Mouse (Mus musculus) thymus, postnatal 10 days (tissue): ENCODE results near the gene Pid1.

Experiments
- DNase-seq, 2 experiments: peaks; one replicate each; pipeline ENCODE4 v3.0.0; 2021; ENCODE audit warnings: low spot score in 2 of 2

Pid1 gene

GRCm38 (mm10) chr1:84177696-84178095 lies 186.3 kb downstream of the Pid1 start:
- no peak for DNase-seq

DNA sequence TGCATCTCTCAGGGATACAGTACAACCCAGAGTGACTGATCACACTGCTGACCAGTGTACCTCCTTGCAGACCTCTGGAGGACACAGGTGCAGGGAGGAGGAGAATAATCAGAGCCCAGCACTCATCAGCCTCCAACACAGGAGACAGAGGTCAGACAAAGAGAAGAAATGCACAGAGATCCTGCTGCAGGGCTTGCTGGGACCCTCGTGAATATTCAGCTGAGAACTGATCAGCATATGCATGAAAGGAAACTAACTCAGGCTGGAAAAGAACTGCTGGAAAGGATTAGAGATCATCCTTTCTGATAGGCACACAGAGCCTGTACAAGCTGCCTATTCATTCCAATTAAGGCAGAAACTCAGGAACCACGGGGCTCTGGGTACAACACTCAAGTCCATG lies 186.9 kb downstream of the Pid1 start:
- no peak for DNase-seq

GRCm38 (mm10) chr1:84172941-84173340 lies 191.0 kb downstream of the Pid1 start:
- no peak for DNase-seq

- DNase-seq, result no peak
Measured at GRCm38 (mm10) chr1:84157790-84158189, 206.2 kb downstream of the Pid1 start.

GRCm38 (mm10) chr1:84155585-84155930 lies 208.4 kb downstream of the Pid1 start:
- DNase-seq, result no peak

- no peak for DNase-seq
Measured at GRCm38 (mm10) chr1:84154725-84155584, 209.0 kb downstream of the Pid1 start.

DNA sequence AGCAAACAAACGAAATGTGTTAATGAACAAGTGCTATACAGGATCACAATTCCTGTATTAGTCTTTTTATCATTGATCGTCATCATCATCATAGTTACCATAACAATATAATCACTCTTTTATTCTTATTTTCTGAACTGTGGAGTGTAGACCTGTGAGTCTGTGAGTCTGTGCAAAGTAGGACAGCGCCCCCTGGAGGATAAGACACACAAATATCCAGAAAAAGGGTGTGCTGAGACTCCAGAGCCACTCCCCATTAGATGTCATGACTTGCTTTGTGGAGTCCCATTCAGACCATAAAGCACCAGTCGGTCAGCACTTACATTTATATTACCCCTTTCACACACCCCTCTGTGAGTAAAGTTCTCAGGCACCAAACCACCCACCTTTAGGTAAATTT lies 210.0 kb downstream of the Pid1 start:
- DNase-seq, result no peak

- no peak for DNase-seq
Measured at GRCm38 (mm10) chr1:84141561-84141960, 222.4 kb downstream of the Pid1 start.

- no peak for DNase-seq
Measured at GRCm38 (mm10) chr1:84132451-84132850, 231.5 kb downstream of the Pid1 start.

GRCm38 (mm10) chr1:84131799-84132198 lies 232.2 kb downstream of the Pid1 start:
- no peak for DNase-seq

DNA sequence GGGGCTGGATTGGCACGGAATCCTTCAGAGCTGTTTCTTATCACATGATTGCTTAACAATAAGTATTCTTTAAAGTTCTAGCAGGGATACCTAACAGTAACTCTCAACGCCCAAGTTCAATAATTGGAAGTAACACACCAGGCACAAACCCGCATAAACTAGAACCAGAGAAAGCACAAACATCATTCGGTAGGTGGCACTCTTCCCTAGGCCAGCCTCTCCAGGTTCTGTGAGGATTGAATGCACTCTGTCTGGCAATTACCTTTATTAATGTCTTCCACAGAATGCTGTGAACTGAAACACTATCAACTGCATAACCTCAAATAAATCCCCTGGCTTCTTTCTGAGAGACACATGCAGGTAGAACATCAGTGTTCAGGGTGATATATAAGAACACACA lies 235.5 kb downstream of the Pid1 start:
- DNase-seq, result no peak

DNA sequence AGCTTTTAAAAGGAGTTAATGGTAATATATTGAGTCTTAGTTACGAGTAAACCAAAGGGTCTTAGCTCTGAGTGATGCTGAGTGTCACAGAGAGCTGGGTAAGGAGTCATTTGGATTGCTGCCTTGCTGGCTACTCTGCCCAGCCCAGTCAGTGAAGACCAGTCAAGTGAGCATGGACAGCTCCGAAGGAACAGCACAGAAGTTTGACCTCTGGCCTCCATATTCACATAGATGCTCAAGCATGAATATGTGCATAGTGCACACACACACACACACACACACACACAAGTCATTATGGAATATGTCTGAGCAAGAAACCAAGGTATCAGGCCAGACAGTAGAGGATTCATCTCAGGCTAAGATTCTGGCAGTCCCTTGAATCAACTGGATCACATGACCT lies 244.7 kb downstream of the Pid1 start:
- no peak for DNase-seq

- DNase-seq, result no peak
Measured at GRCm38 (mm10) chr1:84106756-84107155, 257.2 kb downstream of the Pid1 start.

DNA sequence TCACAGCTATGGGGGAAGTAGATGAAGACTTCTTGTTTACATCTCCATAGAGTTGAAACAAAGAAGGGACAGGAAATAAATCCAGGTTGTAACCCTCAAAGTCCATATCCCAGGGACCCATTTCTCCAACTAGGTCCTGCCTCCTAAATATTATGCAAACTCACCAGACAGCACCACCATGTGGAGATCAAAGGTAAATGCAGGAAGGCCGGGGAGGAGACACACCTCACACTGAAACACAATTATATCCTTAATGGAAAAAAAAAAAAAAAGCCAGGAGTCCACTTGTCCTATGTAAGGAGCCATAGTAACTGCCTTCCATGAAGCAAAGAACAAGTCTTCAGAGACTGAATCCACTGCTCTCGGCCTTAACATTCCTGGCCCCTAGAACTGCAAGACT lies 261.9 kb downstream of the Pid1 start:
- DNase-seq, result no peak

DNA sequence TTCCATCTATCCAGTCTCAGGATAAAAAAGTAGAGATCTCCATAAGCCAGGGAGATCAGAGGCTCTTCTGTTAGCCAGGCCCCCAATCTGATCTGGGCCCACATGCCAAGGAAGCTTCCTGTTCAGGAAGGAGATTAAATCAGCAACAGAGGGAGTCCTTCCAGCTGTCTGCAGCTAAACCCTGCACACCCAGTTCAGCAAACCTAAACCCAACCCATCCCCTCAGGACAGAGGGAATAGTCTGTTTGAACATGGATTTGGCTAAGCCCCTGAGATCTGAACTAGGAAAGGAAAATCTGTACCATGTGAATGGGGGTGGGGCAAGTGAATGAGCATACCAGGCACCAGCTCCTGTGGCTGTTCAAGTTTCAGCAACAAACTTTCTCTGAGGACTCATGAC lies 266.6 kb downstream of the Pid1 start:
- no peak for DNase-seq

GRCm38 (mm10) chr1:84093291-84093690 lies 270.7 kb downstream of the Pid1 start:
- no peak for DNase-seq

- DNase-seq, result no peak
Measured at GRCm38 (mm10) chr1:84089664-84090063, 274.3 kb downstream of the Pid1 start.

- DNase-seq, result no peak
Measured at GRCm38 (mm10) chr1:84087957-84088356, 276.0 kb downstream of the Pid1 start.

GRCm38 (mm10) chr1:84087325-84087724 lies 276.7 kb downstream of the Pid1 start:
- no peak for DNase-seq

DNA sequence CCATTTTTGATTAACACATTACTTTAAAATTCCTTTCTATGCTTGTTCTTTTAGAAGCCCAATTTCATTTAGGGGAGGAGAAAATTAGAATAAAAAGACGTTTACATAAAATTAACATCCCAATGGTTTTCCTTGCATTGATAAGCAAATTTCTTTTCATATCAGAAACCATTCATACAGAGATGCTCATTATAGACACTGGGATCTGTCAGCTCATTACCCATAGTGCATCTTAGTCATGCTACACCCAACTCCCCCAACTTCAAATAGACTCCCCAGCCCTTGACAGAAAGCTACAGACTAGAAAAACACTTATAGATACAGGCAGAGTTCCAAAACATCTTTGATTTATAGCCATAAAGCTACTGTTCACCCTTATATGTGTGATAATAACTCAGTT lies 277.5 kb downstream of the Pid1 start:
- DNase-seq, result no peak

DNA sequence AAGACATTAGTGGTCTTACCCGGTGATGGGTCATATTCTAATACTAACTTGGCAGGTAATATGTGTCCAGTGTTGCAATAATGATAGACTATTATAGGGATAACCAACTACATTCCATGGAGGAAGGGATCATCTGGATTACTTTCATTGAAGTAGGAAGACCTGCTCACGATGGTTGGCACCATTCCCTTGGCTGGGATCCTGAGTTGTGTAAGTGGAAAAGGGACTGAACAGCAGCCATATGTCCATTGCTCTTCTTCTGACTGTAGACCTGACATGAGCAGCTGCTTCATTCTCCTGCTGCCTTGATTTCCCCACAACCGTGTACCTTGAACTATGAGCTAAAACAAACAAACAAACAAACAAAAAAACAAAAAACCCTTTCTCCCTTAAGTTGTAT lies 278.6 kb downstream of the Pid1 start:
- no peak for DNase-seq

- no peak for DNase-seq
Measured at GRCm38 (mm10) chr1:84079566-84079965, 284.4 kb downstream of the Pid1 start.

DNA sequence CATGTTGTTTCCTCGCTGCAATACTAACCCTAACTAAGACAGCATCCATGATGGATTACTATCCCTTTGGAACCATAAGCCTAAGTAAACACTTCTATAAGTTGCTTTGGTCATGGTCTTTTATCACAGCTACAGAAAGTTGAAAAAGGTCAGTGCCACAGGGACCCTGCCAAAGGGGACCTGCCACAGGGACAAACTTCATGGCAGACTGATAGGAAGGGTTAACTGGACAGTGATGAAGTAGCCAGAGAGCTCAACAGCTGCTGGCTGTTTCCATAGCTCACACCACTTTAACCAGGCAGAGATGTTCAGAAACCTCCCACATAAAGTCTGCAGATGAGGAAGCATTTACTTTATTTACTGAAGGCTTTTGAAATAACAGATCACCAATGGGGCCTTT lies 287.0 kb downstream of the Pid1 start:
- DNase-seq, result no peak
